Mouse (Mus musculus) kidney, embryonic 14.5 days (tissue): Measurements from ENCODE around the gene Gys1. TPM values are rescaled to one million over a fixed set of nuclear protein-coding genes. Genes with fewer than 3 reads are reported as not detected.

Experiments used
- ATAC-seq: fragments of 200-750 bp; cut with Nextera tagmentation; 2 replicates; pipeline ENCODE4 v1.8.0; 2017; ENCODE audit warnings: moderate number of reproducible peaks, mild to moderate bottlenecking, moderate TSS enrichment, moderate library complexity; ENCODE audit not compliant: low FRiP score, low TSS enrichment
- H3K27ac ChIP-seq: fragments of 300-500 bp; sonication (generic); 2 replicates; pipeline ENCODE4 v1.5.1; 2014; ENCODE audit warnings: low read depth, mild to moderate bottlenecking, low read length, moderate library complexity, mixed read lengths
- H3K27me3 ChIP-seq: fragments of 300-500 bp; sonication (generic); 2 replicates; pipeline ENCODE4 v1.6.1; 2014; ENCODE audit warnings: mild to moderate bottlenecking, low read length; ENCODE audit not compliant: control insufficient read depth, insufficient read depth
- H3K36me3 ChIP-seq: fragments of 300-500 bp; sonication (generic); 2 replicates; pipeline ENCODE4 v1.6.1; 2014; ENCODE audit warnings: low read length, mixed read lengths; ENCODE audit not compliant: control insufficient read depth, insufficient read depth
- H3K4me1 ChIP-seq: fragments of 300-500 bp; sonication (generic); 2 replicates; pipeline ENCODE4 v1.6.1; 2014; ENCODE audit warnings: low read length, mixed read lengths; ENCODE audit not compliant: control insufficient read depth, insufficient read depth
- H3K4me2 ChIP-seq: fragments of 300-500 bp; sonication (generic); replicated peaks from 2 replicates; pipeline ENCODE4 v1.6.1; 2014; ENCODE audit warnings: low read depth, mild to moderate bottlenecking, low read length
- H3K4me3 ChIP-seq: fragments of 300-500 bp; sonication (generic); 2 replicates; pipeline ENCODE4 v1.5.1; 2014; ENCODE audit warnings: mild to moderate bottlenecking, low read length
- H3K9ac ChIP-seq: fragments of 300-500 bp; sonication (generic); 2 replicates; pipeline ENCODE4 v1.6.1; 2014; ENCODE audit warnings: low read depth, mild to moderate bottlenecking, low read length, moderate library complexity
- H3K9me3 ChIP-seq: fragments of 300-500 bp; sonication (generic); 2 replicates; pipeline ENCODE4 v1.6.1; 2016; ENCODE audit warnings: low read length; ENCODE audit not compliant: control insufficient read depth
- WGBS: fragments of 180-500 bp; shearing (Covaris S2); extraction: QIAGEN DNeasy Blood & Tissue Kit; methylation state at CpG from one replicate; pipeline ENCODE4 v1.1.7; 2014; 5-methylcytosine and 5-hydroxymethylcytosine counted together
- polyA plus RNA-seq: library from polyadenylated mRNA; unstranded; fragments of >200 nt; fragmentation: Nextera tagmentation; extraction: Ambion mirVana; gene quantifications from 2 replicates; pipeline ENCODE4 v1.2.1, GENCODE M21; 2014

Gys1 gene
- polyA plus RNA-seq, 1 experiment from 2014 or later, result 35.0 TPM

DNA sequence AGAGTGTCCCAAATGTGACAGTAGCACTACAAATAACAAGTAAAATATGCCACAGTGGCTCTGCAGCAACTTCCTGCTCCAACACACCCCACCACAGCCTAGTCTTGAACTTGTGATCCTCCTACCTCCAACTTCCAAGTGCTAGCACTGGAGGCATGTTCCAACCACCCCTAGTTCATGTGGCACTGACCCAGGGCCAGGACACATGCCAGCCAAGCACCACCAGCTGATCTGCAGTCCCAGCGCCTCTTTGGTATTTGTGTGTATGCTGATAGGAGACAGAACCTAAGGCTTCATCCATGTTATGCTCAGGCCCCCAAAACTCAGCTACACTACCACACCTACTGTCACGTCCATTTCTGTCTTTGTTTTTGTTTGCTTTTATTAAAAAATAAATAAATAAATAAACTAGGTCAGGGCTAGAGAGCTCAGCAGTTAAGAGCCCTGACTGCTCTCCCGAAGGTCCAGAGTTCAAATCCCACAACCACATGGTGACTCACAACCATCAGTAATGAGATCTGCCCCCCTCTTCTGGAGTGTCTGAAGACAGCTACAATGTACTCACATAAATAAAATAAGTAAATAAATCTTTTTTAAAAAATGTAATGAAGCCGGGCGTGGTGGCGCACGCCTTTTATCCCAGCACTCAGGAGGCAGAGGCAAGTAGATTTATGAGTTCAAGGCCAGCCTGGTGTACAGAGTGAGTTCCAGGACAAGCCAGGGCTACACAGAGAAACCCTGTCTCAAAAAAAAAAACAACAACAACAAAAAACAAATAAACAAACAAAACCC lies 29.5 kb downstream of the Gys1 start:
- H3K27ac ChIP-seq, result no peak overlapping the region
- H3K4me3 ChIP-seq, result no peak overlapping the region
- no peaks in the 10 kb centered on the region for H3K9me3 ChIP-seq
- no peak overlapping the region for H3K9ac ChIP-seq
- H3K4me2 ChIP-seq, result no peak overlapping the region
- no peaks in the 10 kb centered on the region for H3K27me3 ChIP-seq
- 88% methylated on average over 7 of the region's 7 CpGs for WGBS
- no peak for ATAC-seq
- H3K36me3 ChIP-seq, result peaks cover 28% of the 10 kb centered on the region
- peaks cover 21% of the 10 kb centered on the region for H3K4me1 ChIP-seq

DNA sequence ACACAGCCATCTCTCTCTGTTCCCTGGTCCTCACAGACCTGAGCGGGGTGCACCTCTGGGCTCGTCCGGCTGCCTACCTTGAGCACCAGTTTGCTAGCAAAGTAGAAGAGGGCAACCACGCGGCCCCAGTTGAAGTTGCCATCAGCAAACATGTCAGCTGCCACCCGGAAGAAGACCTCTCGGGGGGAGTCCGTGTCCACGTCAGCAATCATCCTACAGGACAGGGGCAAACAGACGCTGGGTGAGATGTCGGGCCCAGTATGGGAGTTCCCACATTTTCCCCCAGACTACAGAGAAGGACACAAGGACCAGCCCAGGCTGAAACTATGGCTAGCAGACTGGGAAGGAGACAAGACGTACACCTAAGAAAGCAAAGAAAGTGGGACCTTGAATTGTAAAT lies 30.5 kb downstream of the Gys1 start:
- WGBS, result 96% methylated on average over 12 of the region's 12 CpGs
- no peaks in the 10 kb centered on the region for H3K27me3 ChIP-seq
- ATAC-seq, result no peak
- H3K9ac ChIP-seq, result no peak overlapping the region
- H3K4me3 ChIP-seq, result no peak overlapping the region; the same call in 1 of the 2 replicates
- H3K9me3 ChIP-seq, result no peaks in the 10 kb centered on the region
- peaks cover 20% of the 10 kb centered on the region for H3K4me1 ChIP-seq
- no peak overlapping the region for H3K27ac ChIP-seq
- H3K4me2 ChIP-seq, result no peak overlapping the region; the same call in 1 of the 2 replicates
- H3K36me3 ChIP-seq, result peaks cover 28% of the 10 kb centered on the region

DNA sequence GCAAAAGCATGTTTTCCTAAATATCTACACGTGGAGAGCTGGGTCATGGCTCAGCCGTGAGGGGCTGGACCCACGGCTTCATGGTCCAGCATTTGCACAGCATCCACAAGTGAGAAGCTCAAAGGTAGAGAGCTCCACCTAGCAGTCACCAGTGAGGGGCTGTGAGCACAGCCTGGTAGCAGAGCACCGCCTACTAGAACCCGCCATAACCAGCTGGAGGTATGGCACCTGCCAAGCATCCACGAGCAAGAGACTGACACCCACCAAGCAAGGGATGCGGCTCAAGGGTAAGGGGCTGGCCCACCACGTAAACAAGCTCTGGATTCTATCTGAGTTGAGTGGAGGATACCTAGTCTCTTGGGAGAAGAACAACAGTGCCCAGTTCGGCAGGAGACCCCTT lies 30.9 kb downstream of the Gys1 start:
- no peak for ATAC-seq
- Histone ChIP-seq H3K9me3 (no peaks in the 10 kb centered on the region), H3K36me3 (peaks cover 28% of the 10 kb centered on the region), H3K4me1 (peaks cover 16% of the 10 kb centered on the region), H3K4me2 (peak overlapping the region; percentile 71), H3K4me3 (peak overlapping the region; percentile 75), H3K27ac (no peak overlapping the region), H3K9ac (peak overlapping the region; percentile 84; the same call in 1 of the 2 replicates), H3K27me3 (no peaks in the 10 kb centered on the region)
- WGBS, result 81% methylated on average over 9 of the region's 9 CpGs

DNA sequence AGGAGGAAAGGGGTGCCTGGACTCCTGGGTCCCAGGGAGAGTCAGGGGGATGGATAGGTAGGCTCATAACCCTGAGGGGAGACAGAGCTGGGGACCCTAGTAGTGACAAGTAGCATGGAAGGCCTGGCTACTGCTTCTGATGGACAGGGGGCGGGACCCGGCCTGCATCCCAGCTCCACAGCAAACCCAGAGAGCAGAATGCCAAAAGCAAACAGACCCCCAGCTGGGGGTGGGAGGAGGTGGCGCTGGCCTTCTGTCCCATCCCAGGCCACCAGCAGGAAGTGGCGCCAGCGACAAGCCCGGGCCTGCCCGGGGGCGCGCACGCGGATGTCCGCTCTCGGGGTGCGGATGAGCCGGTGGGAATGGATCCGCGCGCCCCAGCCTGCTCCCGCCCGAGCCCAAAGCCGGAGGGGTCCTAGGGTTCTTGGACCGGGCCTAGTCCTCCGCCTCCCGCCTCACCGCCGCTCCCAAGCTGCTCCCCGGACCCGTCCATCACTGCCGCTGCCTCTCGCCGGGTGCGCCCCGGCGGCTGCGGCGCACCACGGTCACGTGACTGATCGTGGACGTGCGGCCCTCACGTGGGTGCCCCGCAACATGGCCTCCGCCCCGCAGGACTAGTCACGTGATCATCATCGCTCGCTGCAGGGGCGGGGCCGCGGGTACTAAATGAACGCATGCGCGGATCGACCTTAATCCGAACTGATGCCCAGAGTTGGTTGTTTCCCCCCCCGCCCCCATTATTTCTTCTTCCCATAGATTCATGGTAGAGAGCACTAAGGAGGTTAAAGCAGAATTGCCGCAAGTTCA lies 31.8 kb downstream of the Gys1 start, which contains the start of gene Bax:
Bax (minus strand) TSS at position 616 of the 807 bp plus-strand sequence.
- H3K9me3 ChIP-seq, result no peaks in the 10 kb centered on the region
- peaks cover 10% of the 10 kb centered on the region for H3K4me1 ChIP-seq
- H3K4me3 ChIP-seq, result peak within 1 kb of the TSS; percentile 75
- WGBS, result under 1% methylated on average over 44 of the region's 58 CpGs
- peak; percentile 79 for ATAC-seq
- peak within 1 kb of the TSS; percentile 84 for H3K9ac ChIP-seq
- H3K27ac ChIP-seq, result no peak within 1 kb of the TSS
- no peaks in the 10 kb centered on the region for H3K27me3 ChIP-seq
- peaks cover 28% of the 10 kb centered on the region for H3K36me3 ChIP-seq
- peak within 1 kb of the TSS; percentile 71 for H3K4me2 ChIP-seq

DNA sequence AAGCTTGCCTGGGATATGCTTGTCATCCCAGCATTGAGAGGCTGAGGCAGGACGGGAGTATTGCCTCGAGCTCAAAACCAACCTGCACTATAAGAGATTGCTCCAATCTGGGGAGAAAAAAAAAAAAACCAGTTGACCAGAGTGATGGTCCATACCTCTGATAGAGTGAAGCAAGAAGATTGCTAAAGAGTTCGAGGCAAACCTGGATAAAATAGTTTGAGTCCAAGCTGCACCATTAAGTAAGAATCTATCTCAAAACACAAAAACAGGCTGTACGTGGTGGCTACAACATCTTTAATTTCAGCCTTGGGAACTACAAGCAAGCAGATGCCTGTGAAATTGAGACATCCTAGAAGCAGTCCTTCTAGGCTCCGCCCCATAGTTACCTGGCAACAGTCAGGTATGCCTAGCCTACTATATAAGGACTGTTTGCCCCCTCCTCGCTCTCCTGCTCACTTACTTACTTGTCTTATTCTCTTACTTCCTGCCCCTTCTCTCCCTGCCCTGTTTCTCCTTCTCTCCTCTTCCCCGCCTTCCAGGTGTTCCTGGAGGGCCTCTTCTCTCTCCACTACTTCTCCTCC lies 32.5 kb downstream of the Gys1 start:
- H3K27ac ChIP-seq, result no peak overlapping the region
- no peak for ATAC-seq
- WGBS, result 31% methylated on average over 7 of the region's 7 CpGs
- H3K4me2 ChIP-seq, result peak overlapping the region; percentile 71
- H3K9me3 ChIP-seq, result no peaks in the 10 kb centered on the region
- peak overlapping the region; percentile 84; the same call in 1 of the 2 replicates for H3K9ac ChIP-seq
- peaks cover 28% of the 10 kb centered on the region for H3K36me3 ChIP-seq
- no peaks in the 10 kb centered on the region for H3K27me3 ChIP-seq
- H3K4me3 ChIP-seq, result peak overlapping the region; percentile 75
- H3K4me1 ChIP-seq, result peaks cover 10% of the 10 kb centered on the region

DNA sequence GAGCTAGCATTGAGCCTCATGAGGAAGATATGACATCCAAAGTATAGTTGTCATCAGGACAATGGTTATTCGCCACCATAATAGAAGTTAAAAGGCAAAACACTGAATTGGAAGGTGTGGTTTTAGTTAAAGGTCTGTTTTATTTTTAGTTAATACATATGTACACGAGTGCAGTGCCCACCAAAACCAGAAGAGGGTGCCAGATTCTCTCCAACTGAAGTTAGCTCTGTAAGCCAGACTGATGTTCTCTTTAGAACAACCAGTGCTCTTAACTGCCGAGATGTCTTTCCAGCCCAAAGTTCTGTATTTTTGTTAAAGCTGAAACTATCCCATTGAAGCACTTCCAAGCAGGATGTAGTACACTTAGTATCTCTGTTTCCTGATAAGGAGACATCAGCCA lies 36.2 kb downstream of the Gys1 start:
- no peaks in the 10 kb centered on the region for H3K9me3 ChIP-seq
- no peaks in the 10 kb centered on the region for H3K36me3 ChIP-seq
- peaks cover 3% of the 10 kb centered on the region for H3K4me1 ChIP-seq
- ATAC-seq, result no peak
- H3K27ac ChIP-seq, result no peak overlapping the region
- no peak overlapping the region for H3K4me3 ChIP-seq
- no peaks in the 10 kb centered on the region for H3K27me3 ChIP-seq
- 3% methylated on average over 3 of the region's 3 CpGs for WGBS
- H3K9ac ChIP-seq, result no peak overlapping the region
- no peak overlapping the region for H3K4me2 ChIP-seq

DNA sequence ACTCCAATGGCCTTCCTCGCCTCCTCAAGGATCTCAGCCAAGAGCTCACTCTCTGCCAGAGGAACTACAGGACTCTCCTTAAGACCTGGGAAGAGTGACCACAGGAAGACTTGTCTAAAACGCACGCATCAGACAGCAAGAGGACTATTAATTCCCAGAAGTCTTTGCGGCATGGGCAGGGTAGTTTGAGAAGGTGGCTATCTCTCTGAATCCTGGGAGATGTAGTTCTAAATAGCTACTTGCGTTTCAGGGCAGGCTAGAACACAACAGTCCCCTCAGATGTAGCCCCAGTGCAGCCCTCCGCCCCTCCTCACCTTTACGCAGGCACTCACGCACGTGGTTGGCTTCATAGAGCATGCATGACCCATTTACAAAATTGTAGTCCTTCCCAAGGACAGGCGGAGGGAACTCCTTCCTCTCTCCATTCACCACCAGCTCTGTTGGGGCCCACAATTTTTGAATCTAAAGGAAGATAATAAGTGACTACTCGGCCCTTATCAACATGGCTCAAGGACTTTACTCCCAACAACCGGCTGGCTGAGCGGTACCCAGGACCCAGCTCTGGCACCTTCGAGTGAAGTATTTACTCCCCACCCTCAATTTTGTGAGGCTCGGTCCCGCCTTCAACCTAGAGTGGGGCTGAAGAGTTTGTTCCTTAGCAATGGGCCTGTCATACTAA lies 40.8 kb downstream of the Gys1 start:
- H3K4me3 ChIP-seq, result peak overlapping the region; percentile 19
- ATAC-seq, result no peak
- 66% methylated on average over 16 of the region's 16 CpGs for WGBS
- H3K4me1 ChIP-seq, result 0 out of 2 replicates have a peak, but pooled peaks cover 3% of the 10 kb centered on the region
- H3K27ac ChIP-seq, result no peak overlapping the region
- peak overlapping the region; percentile 32 for H3K4me2 ChIP-seq
- H3K9ac ChIP-seq, result peak overlapping the region; percentile 42; the same call in 1 of the 2 replicates
- H3K36me3 ChIP-seq, result no peaks in the 10 kb centered on the region
- H3K27me3 ChIP-seq, result no peaks in the 10 kb centered on the region
- H3K9me3 ChIP-seq, result no peaks in the 10 kb centered on the region

DNA sequence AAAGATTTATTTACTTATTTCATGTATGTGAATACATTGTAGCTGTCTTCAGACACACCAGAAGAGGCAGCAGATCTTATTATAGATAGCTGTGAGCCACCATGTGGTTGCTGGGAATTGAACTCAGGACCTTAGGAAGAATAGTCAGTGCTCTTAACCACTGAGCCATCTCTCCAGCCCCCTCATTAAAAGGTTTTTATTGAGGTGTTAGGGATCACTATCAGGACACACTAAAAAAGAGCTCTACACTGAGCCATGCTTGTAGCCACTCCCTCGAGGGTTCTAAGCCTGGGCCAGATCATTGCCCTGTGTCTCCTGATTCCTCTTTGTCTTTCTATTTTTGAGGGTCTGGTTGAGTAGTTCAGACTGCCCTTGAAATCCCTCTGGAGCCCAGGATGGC lies 41.8 kb downstream of the Gys1 start:
- H3K9ac ChIP-seq, result no peak overlapping the region
- no peaks in the 10 kb centered on the region for H3K9me3 ChIP-seq
- WGBS, result 46% methylated on average over 1 of the region's 1 CpGs
- no peak overlapping the region for H3K27ac ChIP-seq
- no peak overlapping the region for H3K4me3 ChIP-seq
- H3K4me1 ChIP-seq, result 0 out of 2 replicates have a peak, but pooled peaks cover 3% of the 10 kb centered on the region
- H3K4me2 ChIP-seq, result no peak overlapping the region
- H3K27me3 ChIP-seq, result no peaks in the 10 kb centered on the region
- no peak for ATAC-seq
- no peaks in the 10 kb centered on the region for H3K36me3 ChIP-seq
